Mouse (Mus musculus): ENCODE results near the gene Degs2. TPM values are rescaled to one million over a fixed set of nuclear protein-coding genes. Genes with fewer than 3 reads are reported as not detected.

Degs2 gene
- polyA plus RNA-seq, 1 experiment from 2014 or later = 12.1 TPM

GRCm38 (mm10) chr12:108674502-108674901, 27.6 kb downstream of the Degs2 start:
- ATAC-seq (ENCODE audit: low FRiP score, low TSS enrichment) = no peak
- 65% methylated on average over 4 of the region's 4 CpGs for WGBS
- H3K9ac ChIP-seq (replicated peaks; ENCODE audit: low read length) = no peak overlapping the region
- H3K4me3 ChIP-seq (ENCODE audit: low read length) = no peak overlapping the region
- H3K4me2 ChIP-seq (replicated peaks; ENCODE audit: low read depth, low read length) = no peak overlapping the region
- H3K4me1 ChIP-seq (ENCODE audit: insufficient read depth, low read length) = peaks cover 22% of the 10 kb centered on the region
- H3K27me3 ChIP-seq (ENCODE audit: insufficient read depth, low read length) = no peaks in the 10 kb centered on the region
- H3K36me3 ChIP-seq (ENCODE audit: insufficient read depth, low read length) = peaks cover 39% of the 10 kb centered on the region
- no peaks in the 10 kb centered on the region for H3K9me3 ChIP-seq (ENCODE audit: low read length)
- H3K27ac ChIP-seq (ENCODE audit: low read length) = peak overlapping the region; percentile 90

GRCm38 (mm10) chr12:108673546-108673945, 28.6 kb downstream of the Degs2 start:
- WGBS = 85% methylated on average over 3 of the region's 3 CpGs
- peaks cover 34% of the 10 kb centered on the region for H3K36me3 ChIP-seq (ENCODE audit: insufficient read depth, low read length)
- H3K4me1 ChIP-seq (ENCODE audit: insufficient read depth, low read length) = peaks cover 22% of the 10 kb centered on the region
- no peaks in the 10 kb centered on the region for H3K27me3 ChIP-seq (ENCODE audit: insufficient read depth, low read length)
- no peak overlapping the region for H3K4me2 ChIP-seq (replicated peaks; ENCODE audit: low read depth, low read length)
- H3K9ac ChIP-seq (replicated peaks; ENCODE audit: low read length) = no peak overlapping the region
- H3K27ac ChIP-seq (ENCODE audit: low read length) = no peak overlapping the region
- no peak overlapping the region for H3K4me3 ChIP-seq (ENCODE audit: low read length)
- ATAC-seq (ENCODE audit: low FRiP score, low TSS enrichment) = no peak
- no peaks in the 10 kb centered on the region for H3K9me3 ChIP-seq (ENCODE audit: low read length)

GRCm38 (mm10) chr12:108672908-108673307, 29.2 kb downstream of the Degs2 start:
- Histone ChIP-seq H3K4me2 (replicated peaks; ENCODE audit: low read depth, low read length) (no peak overlapping the region), H3K27me3 (ENCODE audit: insufficient read depth, low read length) (no peaks in the 10 kb centered on the region), H3K36me3 (ENCODE audit: insufficient read depth, low read length) (peaks cover 34% of the 10 kb centered on the region), H3K9me3 (ENCODE audit: low read length) (no peaks in the 10 kb centered on the region), H3K4me3 (ENCODE audit: low read length) (no peak overlapping the region), H3K27ac (ENCODE audit: low read length) (no peak overlapping the region), H3K4me1 (ENCODE audit: insufficient read depth, low read length) (peaks cover 22% of the 10 kb centered on the region), H3K9ac (replicated peaks; ENCODE audit: low read length) (no peak overlapping the region)
- 81% methylated on average over 4 of the region's 4 CpGs for WGBS
- no peak for ATAC-seq (ENCODE audit: low FRiP score, low TSS enrichment)

GRCm38 (mm10) chr12:108671541-108671940, 30.6 kb downstream of the Degs2 start:
- no peak for ATAC-seq (ENCODE audit: low FRiP score, low TSS enrichment)
- WGBS = 81% methylated on average over 2 of the region's 2 CpGs
- Histone ChIP-seq H3K27ac (ENCODE audit: low read length) (no peak overlapping the region), H3K9ac (replicated peaks; ENCODE audit: low read length) (no peak overlapping the region), H3K4me3 (ENCODE audit: low read length) (no peak overlapping the region), H3K27me3 (ENCODE audit: insufficient read depth, low read length) (no peaks in the 10 kb centered on the region), H3K36me3 (ENCODE audit: insufficient read depth, low read length) (peaks cover 29% of the 10 kb centered on the region), H3K4me2 (replicated peaks; ENCODE audit: low read depth, low read length) (no peak overlapping the region), H3K9me3 (ENCODE audit: low read length) (no peaks in the 10 kb centered on the region), H3K4me1 (ENCODE audit: insufficient read depth, low read length) (peaks cover 17% of the 10 kb centered on the region)

- ATAC-seq (ENCODE audit: low FRiP score, low TSS enrichment) = no peak
- Histone ChIP-seq H3K27me3 (ENCODE audit: insufficient read depth, low read length) (no peaks in the 10 kb centered on the region), H3K9ac (replicated peaks; ENCODE audit: low read length) (no peak overlapping the region)
Measured at GRCm38 (mm10) chr12:108668606-108669235, 33.4 kb downstream of the Degs2 start.

GRCm38 (mm10) chr12:108657350-108657749, 44.8 kb downstream of the Degs2 start:
- Histone ChIP-seq H3K4me1 (ENCODE audit: insufficient read depth, low read length) (0 out of 2 replicates have a peak, but pooled peaks cover 4% of the 10 kb centered on the region), H3K9me3 (ENCODE audit: low read length) (no peaks in the 10 kb centered on the region), H3K4me3 (ENCODE audit: low read length) (no peak overlapping the region), H3K36me3 (ENCODE audit: insufficient read depth, low read length) (peaks cover 32% of the 10 kb centered on the region), H3K27me3 (ENCODE audit: insufficient read depth, low read length) (no peaks in the 10 kb centered on the region), H3K27ac (ENCODE audit: low read length) (no peak overlapping the region), H3K9ac (replicated peaks; ENCODE audit: low read length) (no peak overlapping the region), H3K4me2 (replicated peaks; ENCODE audit: low read depth, low read length) (no peak overlapping the region)
- 63% methylated on average over 1 of the region's 1 CpGs for WGBS
- ATAC-seq (ENCODE audit: low FRiP score, low TSS enrichment) = peak; percentile 63; the same call in 1 of the 2 replicates

More at GRCm38 (mm10) chr12:108668606-108669235, 33.4 kb downstream of the Degs2 start:
- peaks cover 28% of the 10 kb centered on the region for H3K36me3 ChIP-seq (ENCODE audit: insufficient read depth, low read length)
- H3K9me3 ChIP-seq (ENCODE audit: low read length) = no peaks in the 10 kb centered on the region
- H3K4me1 ChIP-seq (ENCODE audit: insufficient read depth, low read length) = no peaks in the 10 kb centered on the region
- no peak overlapping the region for H3K4me2 ChIP-seq (replicated peaks; ENCODE audit: low read depth, low read length)
- no peak overlapping the region for H3K4me3 ChIP-seq (ENCODE audit: low read length)
- no peak overlapping the region for H3K27ac ChIP-seq (ENCODE audit: low read length)
- WGBS = 80% methylated on average over 8 of the region's 8 CpGs

- Histone ChIP-seq H3K36me3 (ENCODE audit: insufficient read depth, low read length) (peaks cover 50% of the 10 kb centered on the region), H3K27me3 (ENCODE audit: insufficient read depth, low read length) (no peaks in the 10 kb centered on the region), H3K9ac (replicated peaks; ENCODE audit: low read length) (no peak overlapping the region), H3K9me3 (ENCODE audit: low read length) (no peaks in the 10 kb centered on the region), H3K4me3 (ENCODE audit: low read length) (no peak overlapping the region), H3K4me2 (replicated peaks; ENCODE audit: low read depth, low read length) (no peak overlapping the region), H3K27ac (ENCODE audit: low read length) (no peak overlapping the region; the same call in 1 of the 2 replicates), H3K4me1 (ENCODE audit: insufficient read depth, low read length) (peaks cover 8% of the 10 kb centered on the region; the same call in 1 of the 2 replicates)
- 83% methylated on average over 11 of the region's 11 CpGs for WGBS
- no peak for ATAC-seq (ENCODE audit: low FRiP score, low TSS enrichment)
Measured at GRCm38 (mm10) chr12:108653358-108654335, 48.5 kb downstream of the Degs2 start.

GRCm38 (mm10) chr12:108651053-108651660, 51.0 kb downstream of the Degs2 start:
- WGBS = 48% methylated on average over 7 of the region's 7 CpGs
- no peak overlapping the region for H3K27ac ChIP-seq (ENCODE audit: low read length)
- peaks cover 43% of the 10 kb centered on the region for H3K36me3 ChIP-seq (ENCODE audit: insufficient read depth, low read length)

GRCm38 (mm10) chr12:108647784-108648183, 54.3 kb downstream of the Degs2 start:
- H3K27me3 ChIP-seq (ENCODE audit: insufficient read depth, low read length) = no peaks in the 10 kb centered on the region
- no peaks in the 10 kb centered on the region for H3K9me3 ChIP-seq (ENCODE audit: low read length)
- no peak overlapping the region for H3K4me3 ChIP-seq (ENCODE audit: low read length)
- H3K4me1 ChIP-seq (ENCODE audit: insufficient read depth, low read length) = peaks cover 4% of the 10 kb centered on the region; the same call in 1 of the 2 replicates
- peaks cover 27% of the 10 kb centered on the region for H3K36me3 ChIP-seq (ENCODE audit: insufficient read depth, low read length)
- no peak overlapping the region for H3K4me2 ChIP-seq (replicated peaks; ENCODE audit: low read depth, low read length)
- no peak overlapping the region for H3K27ac ChIP-seq (ENCODE audit: low read length)
- no peak overlapping the region for H3K9ac ChIP-seq (replicated peaks; ENCODE audit: low read length)
- ATAC-seq (ENCODE audit: low FRiP score, low TSS enrichment) = no peak

More at GRCm38 (mm10) chr12:108651053-108651660, 51.0 kb downstream of the Degs2 start:
- Histone ChIP-seq H3K4me2 (replicated peaks; ENCODE audit: low read depth, low read length) (no peak overlapping the region), H3K4me1 (ENCODE audit: insufficient read depth, low read length) (peaks cover 4% of the 10 kb centered on the region; the same call in 1 of the 2 replicates), H3K9me3 (ENCODE audit: low read length) (no peaks in the 10 kb centered on the region), H3K9ac (replicated peaks; ENCODE audit: low read length) (no peak overlapping the region; the same call in 1 of the 2 replicates), H3K4me3 (ENCODE audit: low read length) (no peak overlapping the region), H3K27me3 (ENCODE audit: insufficient read depth, low read length) (no peaks in the 10 kb centered on the region)
- peak; percentile 71; the same call in 1 of the 2 replicates for ATAC-seq (ENCODE audit: low FRiP score, low TSS enrichment)
